Mouse (Mus musculus) urinary bladder, adult 18-20 months (tissue): ENCODE measurements around the gene Cog2.

ENCODE experiments used
- DNase-seq, 2 experiments: peaks; one replicate each; pipeline ENCODE4 v3.0.0; 2022; ENCODE audit warnings: low spot score in 2 of 2, mixed read lengths in 2 of 2

Gene Cog2

DNA sequence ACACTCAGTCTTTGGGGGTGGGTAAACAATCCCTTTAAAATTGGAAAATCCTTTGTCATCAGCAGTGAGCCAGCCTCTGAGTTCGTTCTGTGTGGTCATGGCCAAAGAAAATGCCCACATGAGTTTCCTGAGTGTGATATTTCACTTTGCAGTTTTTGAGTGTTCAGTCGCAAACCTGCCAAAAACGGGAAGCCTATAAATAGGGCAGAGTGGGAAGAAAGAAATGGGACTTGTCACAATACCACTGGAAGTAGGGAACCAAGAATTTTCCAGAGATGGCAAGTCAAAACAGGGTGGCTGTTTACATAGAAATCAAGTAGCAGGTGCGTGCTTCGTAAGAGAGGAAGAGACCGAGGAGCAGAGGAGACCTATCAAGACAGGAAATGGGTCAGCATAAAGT, 4.0 kb upstream of the Cog2 start:
- DNase-seq: no peak

DNA sequence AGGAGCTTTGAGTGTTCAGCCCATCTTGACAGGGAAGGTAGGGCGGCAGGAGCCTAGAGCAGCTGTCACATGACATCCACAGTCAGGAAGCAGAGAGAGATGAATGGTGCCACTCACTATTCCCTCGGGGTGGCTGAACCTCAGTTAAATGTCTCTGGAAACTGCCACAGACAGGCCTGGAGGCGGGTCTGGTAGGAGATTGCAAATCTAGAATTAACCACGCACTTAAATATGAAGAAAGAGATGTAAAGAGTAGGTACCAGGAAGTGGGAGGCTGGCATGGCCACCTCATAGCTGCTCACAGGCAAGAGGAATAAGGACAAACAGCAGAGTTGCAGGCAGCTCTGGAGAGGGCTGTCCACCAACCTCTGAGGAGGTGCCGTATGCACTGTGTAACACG, 3.4 kb upstream of the Cog2 start:
- DNase-seq: no peak

DNA sequence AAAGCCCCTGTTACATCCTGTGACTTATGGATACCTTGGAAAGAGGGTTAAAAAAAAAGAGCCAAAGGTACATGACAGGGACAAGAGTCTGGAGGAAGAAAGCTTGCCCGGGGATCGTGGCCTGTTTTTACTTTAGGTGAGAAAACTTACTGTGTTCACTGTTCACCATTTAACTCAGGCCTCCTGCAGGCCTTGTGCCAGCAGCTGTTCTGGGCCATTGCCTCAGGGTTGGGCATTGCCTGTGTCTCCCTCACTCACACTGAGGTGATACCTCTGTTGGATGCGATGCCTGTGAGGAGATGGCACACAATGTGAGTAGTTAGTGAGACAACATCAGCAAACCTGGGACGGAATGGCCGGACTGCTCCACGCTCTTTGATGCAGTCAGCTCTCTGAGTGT, 1.4 kb downstream of the Cog2 start:
- DNase-seq: no peak

DNA sequence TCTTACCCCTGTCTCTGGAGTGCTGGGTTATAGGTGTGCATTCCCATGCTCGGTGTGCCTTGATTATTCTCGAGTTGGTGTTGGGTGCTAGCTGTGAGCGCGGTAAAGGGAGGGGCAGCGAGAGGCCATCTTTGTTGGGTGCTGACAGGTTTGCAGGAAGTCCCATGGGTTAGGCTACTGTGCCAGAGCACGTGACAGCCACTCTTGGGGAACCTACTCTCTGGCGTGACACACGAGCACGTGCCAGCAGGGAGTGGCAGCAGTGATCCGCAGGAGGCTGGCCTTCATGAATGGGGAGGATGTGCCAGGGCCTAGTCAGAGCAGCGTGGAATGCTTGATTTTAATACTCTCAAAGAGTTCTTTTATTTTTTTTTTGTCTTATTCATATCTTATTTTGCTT, 5.7 kb downstream of the Cog2 start:
- DNase-seq: no peak

DNA sequence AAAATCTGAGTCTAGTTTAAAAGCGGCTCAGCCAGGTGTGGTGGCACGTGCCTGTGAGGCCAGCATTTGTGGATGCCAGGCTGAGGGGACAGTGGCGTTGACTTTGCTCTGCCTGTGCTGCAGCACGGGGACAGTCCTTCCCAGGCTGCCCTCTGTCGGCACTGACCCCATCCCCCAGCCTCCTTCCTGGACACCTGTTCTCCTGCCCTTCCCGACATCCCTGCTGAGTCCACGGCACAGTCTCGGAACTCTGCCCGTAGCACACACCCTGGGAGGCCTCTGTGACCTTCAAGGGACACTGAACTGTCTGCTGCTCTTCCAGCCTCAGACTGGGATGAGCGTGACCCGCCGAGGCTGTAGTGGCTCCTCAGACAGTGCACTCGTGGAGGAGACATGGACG, 9.5 kb downstream of the Cog2 start:
- no peak for DNase-seq

DNA sequence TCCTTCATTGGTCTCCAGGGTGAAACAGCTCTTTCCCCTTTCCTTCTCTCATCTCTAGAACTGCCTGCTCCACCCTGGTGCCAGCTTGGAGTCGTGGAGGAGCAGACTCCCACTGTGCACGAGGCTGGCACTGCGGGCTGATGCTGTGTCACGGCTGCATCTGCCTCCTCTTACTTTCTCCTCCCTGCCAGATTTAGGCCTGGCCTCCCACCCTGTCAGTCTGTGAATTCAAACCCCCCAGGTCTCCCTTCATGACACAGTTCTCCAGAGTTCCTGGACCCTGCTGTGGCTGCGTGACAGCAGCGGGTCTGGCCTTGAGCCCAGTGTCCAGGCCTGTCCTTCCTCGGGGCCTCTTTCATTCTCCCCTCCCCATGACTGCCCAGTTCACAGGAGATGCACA, 10.0 kb downstream of the Cog2 start:
- no peak for DNase-seq

DNA sequence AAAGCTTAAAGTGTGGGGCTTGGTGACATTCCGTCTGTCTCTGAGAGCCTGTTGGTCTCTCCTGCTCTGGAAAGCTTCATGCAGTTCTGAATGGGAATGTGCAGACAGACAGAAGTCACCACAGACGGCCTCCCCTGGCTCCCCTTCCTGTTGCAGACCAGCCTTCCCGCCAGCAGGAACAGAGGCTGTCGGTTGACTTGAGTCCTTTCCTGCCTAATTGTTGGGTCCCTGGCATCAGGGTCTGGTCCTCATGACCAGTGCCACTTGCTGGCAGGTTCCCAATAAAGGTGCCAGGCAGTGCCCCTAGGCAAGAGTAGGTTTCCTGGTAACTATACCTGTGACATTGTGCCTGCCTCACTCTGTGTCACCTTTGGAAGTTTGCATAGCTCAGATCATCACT, 10.4 kb downstream of the Cog2 start:
- DNase-seq: no peak

DNA sequence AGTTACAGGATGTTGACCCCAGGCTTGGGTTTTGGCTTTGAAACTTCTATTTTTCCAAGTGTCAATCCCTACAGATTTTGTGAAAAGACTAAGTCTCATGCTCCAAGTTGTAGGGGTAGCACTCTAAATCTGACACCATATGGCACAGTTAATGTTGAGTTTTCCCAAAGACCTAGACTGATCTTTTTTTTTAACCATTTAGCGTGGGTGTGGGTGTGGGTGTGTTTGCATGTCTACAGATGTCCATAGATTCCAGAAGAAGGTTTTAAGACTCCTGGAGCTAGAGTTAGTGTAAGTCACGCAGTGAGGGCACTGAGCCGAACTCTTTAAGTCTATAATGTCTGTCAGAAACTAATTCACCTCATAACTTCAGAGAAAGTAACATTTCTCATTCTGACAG, 12.1 kb downstream of the Cog2 start:
- DNase-seq: no peak

DNA sequence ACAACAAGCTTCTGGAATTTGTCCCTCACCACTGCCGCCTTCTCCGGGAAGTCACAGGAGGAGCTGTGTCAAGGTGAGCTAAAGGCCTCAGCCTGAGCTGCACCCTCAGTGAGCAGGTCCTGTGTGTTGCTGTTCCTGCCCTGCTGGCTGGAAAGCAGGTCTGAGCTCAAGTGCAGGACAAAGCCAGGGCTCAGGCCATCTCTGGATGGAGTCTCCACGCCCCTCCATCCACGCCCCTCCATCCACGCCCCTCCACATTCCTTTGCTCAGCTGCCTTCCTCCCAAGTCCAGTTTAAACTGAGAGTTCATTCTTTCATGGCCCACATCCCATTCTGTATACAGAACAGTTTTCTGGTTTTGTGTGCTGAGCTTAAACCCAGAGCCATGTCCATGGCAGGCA, 14.9 kb downstream of the Cog2 start:
- no peak for DNase-seq

DNA sequence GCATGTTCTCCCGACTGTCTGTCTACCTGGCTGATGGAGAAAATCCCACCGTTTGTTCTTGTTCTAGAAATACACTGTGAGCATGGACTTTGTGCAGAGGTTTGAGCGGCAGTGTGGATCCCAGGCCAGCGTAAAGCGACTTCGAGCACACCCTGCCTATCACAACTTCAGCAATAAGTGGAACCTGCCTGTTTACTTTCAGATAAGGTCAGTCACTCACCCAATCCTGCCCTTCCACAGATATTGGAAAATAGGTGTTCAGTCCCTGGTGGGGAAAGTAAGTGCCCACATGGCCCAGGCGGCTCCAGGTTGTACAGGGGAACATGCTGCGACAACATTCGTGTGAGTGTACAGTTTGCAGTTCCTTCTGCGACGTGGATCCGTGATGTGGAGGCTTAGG, 20.3 kb downstream of the Cog2 start:
- DNase-seq: no peak

DNA sequence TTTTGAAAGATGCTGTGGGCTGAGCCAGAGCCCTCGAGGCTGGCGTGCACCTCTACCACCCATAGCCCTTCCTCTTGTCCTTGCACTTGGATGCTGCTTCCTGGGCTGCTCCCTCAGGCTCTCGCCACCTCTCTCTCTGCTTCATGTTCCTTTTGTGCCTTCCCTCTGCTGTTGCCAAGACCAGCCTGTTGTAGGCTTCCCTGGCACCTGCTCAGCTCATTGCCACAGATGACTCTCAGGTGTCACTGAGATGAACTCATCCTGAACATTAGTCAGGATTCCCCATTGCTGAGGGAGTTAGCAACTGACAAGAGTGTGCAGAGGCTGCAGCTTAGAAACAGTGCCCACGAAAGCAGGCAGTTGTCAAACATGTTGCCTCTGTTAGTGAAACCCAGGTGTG, 21.4 kb downstream of the Cog2 start:
- DNase-seq: no peak

DNA sequence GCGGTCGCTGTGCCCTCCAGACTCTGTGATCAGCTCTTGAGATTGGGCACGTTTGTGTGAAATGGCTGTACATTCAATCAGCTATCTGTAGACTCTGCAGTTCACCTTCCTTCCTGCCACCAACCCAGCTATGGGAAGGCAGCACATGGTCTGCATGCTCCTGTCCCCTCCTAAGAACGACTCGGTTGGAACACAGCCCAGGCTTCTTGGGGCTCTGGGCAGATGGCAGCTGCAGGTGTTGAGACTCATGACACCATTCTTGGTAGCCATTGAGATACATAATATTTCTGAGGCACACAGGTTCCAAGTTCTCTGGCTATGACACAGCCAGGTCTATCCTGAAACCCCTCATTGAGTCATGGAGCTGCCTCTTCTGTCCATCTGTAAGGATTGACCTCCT, 22.7 kb downstream of the Cog2 start:
- DNase-seq: no peak

DNA sequence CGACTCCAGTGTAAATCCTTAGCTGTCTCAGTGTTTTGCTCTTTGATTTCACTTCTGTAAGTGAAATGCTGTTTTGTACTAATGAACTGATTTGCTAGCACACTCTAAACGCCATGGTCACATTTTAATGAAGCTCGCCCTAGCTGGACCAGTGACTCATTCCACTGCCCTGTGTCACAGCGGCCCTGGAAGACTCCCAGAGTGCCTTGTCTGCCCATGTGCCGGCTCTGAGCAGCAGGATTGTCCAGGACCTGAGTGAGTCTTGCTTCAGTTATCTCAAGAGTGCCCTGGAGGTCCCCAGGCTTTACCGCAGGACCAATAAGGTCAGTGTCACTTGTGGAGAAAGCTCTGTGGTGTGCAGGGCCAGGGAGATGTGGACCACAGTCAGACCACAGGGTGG, 25.8 kb downstream of the Cog2 start:
- no peak for DNase-seq

DNA sequence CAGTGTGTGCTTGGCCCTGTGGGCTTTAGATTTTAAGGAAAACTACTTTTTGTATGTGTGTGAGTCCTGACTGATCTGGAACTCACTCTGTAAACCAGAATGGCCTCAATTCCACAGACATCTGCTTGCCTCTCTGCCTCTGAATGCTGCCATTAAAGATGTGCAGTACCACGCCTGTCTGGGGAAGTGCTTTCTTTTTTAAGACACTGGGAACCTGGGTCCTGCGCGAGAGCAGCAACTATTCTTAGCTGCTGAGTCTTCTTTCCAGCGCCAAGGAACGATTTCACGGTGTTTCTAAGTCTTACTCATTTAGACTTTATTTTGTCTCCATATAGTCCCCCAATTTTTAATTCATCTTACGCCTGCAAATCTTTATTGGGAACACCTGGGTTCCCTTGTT, 26.2 kb downstream of the Cog2 start:
- DNase-seq: no peak

DNA sequence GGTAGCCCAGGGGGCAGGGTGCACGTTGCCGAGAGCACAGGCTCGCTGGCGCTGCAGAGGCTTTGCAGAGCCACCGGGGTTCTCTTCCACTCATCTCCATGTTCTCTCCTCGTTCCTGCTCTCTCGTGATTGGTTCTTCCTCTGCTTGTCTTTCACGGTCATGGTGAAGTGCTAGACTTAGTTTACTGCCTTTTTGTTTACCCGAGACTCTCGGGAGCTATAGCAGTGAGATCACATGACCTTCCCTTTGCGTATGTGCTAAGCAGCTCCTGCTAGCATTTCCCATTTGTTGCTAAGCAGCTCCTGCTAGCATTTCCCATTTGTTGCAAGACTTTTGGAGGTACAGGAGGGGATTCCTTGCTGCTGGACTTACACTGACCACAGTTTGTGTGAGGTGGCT, 26.7 kb downstream of the Cog2 start:
- no peak for DNase-seq

DNA sequence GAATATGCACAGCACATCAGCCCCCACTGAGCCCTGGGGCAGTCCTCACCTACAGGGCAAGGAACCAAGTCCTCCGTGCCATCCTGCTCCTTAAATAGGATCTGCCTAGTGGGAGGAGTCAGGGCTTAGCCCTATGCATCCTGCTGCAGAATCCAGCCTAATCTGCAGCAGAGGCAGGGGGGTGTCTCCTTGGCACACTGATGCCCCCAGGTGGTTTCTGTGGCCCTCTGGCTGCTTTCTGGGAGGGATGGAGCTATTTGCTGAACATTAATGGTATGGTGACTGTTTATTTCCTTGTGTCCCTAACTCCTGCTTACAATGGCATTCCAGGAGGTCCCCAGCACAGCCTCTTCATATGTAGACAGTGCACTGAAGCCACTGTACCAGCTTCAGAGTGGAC, 27.6 kb downstream of the Cog2 start:
- DNase-seq: no peak

DNA sequence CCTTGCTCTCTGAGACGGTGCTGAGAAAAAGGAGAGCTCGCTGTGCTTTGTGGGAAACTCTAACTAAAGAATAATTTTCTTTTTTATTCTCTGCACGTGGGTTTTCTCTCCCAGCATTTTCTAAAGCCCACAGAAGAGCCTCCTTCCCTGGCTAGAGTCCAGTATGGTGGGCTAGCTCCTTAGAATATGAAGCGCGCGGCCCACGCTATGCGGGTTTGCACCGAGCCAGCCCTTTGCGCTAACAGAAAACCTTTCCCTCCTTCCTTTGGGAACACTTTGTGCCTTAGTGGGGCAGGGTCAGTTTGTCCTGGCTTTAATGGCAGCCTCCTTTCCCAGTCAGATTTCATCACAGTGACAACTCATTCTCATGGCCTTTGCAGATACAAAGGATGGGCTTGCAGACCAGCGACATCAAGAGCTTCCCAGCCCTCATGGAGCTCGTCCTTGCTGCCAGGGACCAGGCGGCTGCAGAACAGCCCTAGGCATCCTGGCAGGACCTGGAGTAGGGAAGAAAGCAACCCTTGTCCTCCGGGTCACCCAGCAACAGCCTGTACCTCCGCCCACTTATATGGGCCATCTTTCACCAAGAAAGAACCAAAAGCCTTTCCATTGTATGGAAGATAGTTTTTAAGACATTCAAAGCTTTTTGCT, 30.6 kb downstream of the Cog2 start:
- DNase-seq: no peak

DNA sequence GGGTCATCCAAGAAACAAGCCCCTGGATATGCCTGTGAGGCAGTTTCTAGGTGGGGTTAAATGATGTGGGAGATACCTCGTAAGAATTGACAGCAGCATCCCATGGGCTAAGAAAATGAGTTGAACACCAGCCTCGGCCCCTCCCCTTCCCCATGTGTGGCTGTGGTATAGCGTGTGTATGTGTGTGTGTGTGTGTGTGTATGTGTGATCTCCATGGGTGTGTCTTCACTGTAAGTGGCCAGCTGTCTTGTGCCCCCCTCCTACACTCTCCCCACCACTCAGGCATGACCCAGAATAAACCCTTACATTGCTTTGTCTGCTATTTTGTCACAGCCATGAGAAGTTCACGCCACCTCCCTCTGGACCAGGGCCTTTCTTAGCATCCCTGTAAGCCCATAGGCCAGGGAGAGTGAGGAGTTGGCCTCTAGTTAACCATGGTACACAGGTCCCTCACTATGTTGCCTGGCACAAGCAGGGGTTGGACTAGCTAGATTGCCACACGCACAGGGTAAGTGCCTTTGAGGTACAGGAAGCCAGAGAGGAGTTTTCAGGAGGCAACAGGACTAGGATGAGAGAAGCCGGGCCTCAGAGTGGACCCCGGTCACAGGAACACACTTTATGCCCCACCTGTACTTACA, 34.7 kb downstream of the Cog2 start:
- no peak for DNase-seq

DNA sequence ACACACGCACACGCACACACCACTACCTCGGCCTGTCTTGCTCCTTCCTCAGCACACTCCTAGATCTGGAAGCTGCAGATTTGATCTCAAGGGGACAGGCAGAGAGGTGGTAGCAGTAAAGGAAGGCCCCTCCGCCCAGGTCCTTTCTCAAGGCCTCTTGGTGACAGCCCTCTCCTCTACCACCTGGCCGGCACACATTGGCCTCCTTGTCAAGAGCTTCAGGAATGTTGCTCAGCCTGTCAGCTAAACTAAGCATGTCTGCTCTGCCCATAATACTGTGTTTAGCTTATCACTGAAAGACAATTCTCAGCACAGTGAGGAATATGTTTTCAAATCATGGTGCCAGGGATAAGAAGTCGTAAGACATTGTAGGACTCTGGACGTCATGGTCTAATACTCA, 35.6 kb downstream of the Cog2 start:
- no peak for DNase-seq

DNA sequence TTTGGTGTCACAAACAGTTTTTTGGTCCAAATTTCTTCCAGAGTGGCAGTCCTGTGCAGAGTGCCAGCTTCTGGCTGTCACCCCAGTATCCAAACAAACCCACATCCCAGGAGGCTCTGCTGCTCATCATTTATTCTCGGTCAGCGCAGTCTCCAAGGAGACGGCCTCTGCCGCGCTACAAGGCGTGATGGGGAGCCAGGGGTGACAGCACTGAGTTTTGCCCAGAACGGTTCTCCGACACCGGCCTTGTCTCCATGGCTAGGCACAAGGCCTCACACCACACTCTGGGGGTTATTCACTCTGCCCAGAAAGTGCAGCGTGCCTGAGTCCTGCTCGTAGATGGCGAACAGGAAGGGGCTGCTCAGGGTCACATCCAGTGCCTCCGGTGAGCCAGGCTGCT, 36.1 kb downstream of the Cog2 start:
- no peak for DNase-seq

DNA sequence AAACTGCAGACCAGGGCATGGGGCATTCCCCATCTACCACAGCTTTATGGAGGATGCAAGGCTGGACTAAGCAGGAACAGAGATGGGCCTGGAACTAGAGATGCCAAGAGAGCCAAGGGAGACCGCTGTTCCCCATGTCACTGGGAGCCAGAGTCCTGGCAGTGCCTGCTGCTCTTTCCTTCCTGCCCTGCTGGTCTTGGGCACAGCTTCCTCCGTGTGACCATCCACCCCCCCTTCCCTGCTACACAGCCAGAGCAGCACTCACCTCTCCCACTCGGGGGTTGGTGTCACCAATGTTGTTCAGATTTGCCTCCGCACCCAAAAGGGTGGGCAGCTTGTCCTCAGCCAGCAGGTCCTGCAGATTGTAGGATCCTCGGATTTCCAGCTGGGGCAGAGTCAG, 36.9 kb downstream of the Cog2 start:
- DNase-seq: no peak

DNA sequence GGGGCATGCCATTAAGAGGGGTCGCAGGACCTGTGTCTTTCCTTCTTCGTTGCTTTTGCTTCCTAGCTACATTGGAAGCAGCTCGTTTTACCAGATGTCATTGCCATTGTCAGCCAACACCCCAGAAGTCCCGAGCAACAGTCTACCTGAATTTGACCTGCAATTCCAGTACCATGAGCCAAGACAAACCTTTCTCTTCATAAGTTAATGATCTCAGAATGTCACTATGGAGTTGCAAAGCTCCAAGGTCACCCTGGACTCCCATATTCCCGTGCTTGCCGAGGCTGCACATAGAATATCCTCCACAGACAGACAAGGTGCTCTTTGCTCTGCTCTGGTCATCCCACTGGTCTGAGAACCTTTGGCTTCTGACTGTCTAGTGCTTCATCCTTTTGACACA, 46.6 kb downstream of the Cog2 start:
- DNase-seq: no peak

DNA sequence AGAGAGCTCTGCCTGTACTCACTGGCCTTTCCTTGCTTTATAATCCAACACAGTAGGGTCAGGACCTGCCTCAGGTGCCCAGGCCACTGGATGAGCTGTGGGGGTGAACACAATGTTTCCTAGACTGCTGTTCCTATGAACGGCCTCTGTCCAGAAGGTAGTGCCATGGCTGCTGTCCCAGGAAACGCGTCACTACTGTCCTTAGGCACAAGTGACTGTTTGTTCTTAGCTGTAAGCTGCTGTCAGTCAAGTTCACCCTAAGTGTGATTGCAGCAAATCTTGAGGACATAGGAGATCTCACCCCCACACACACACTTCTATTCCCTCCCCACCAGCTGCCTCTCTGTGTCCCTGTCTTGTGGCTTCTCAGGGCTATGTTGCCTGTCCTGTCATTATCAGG, 47.0 kb downstream of the Cog2 start:
- DNase-seq: no peak

DNA sequence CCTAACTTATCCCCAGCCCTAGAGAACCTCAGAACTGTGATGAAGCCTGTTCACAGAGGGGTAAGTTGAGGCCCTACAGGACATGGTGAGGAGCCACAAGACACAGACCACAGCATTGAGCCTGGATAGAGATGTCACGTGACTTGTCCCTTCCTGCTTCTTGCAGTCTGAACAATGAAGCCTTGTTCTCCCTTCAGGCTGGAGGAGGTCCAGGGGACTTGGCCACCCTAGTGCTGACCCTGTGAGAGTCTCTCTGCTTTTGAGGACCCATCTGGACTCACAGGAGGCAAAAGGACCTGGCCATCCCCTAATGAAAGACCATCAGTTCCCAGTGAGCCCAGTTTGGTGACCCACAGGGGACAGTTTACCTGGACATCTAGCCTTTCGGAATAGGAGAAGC, 48.5 kb downstream of the Cog2 start:
- DNase-seq: no peak
